Mouse (Mus musculus): ENCODE data around the gene Zbtb3. TPM values are rescaled to one million over a fixed set of nuclear protein-coding genes. Genes with fewer than 3 reads are reported as not detected.

Zbtb3 gene
- polyA plus RNA-seq, 1 experiment: 1.6 TPM

DNA sequence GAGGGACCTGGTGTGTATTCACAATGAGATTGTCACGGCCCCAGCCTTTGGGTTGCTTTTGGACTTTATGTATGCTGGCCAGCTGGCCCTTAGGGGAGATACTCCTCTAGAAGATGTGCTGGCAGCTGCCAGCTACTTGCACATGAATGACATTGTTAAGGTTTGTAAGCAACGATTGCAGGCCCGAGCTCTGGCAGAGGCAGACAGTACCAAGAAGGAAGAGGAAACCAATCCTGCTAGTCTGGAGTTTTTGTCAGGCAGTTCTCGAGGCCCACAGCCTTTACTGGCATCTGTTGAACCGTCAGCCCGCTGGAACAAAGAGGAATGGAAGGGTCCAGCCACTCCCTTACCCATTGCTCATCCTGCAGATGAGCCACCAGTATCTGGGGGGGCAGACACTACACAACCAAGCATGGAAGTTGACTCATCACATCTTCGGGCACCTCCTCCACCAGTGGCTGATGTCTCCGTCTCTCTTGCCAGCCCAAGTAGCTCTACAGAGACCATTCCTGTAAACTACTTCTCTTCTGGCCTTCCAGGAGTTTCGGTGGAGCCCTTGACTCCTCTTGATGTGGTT, 937 bp downstream of the Zbtb3 start:
- Histone ChIP-seq H3K36me3 (ENCODE audit: control insufficient read depth, insufficient read depth, low read length) (no peaks in the 10 kb centered on the region), H3K4me1 (ENCODE audit: control insufficient read depth, insufficient read depth, low read length) (no peaks in the 10 kb centered on the region; the same call in 1 of the 2 replicates), H3K4me3 (ENCODE audit: insufficient read depth, low read depth, low read length) (no peak overlapping the region), H3K27me3 (replicated peaks; ENCODE audit: control insufficient read depth, insufficient read depth, low read length) (no peaks in the 10 kb centered on the region), H3K27ac (ENCODE audit: insufficient read depth, low read depth, low read length) (no peak overlapping the region)
- 92% methylated on average over 9 of the region's 9 CpGs for WGBS
- no peak for DNase-seq
- TF ChIP-seq CTCF (conservative IDR thresholded peaks at IDR 0.05; ENCODE audit: insufficient read depth, insufficient read length, low read depth, low read length): no peak
- no peak for TF ChIP-seq POLR2A (IDR thresholded peaks at IDR 0.05; ENCODE audit: low read depth, low read length)

- H3K36me3 ChIP-seq (ENCODE audit: control insufficient read depth, insufficient read depth, low read length): no peaks in the 10 kb centered on the region
- 88% methylated on average over 11 of the region's 11 CpGs for WGBS
- TF ChIP-seq CTCF (conservative IDR thresholded peaks at IDR 0.05; ENCODE audit: insufficient read depth, insufficient read length, low read depth, low read length) (no peak), POLR2A (IDR thresholded peaks at IDR 0.05; ENCODE audit: low read depth, low read length) (no peak)
Measured at GRCm38 (mm10) chr19:8803879-8804660, 1.7 kb downstream of the Zbtb3 start.

GRCm38 (mm10) chr19:8806810-8807209, 4.5 kb downstream of the Zbtb3 start:
- DNase-seq: no peak
- Histone ChIP-seq H3K27ac (ENCODE audit: insufficient read depth, low read depth, low read length) (no peak overlapping the region), H3K27me3 (replicated peaks; ENCODE audit: control insufficient read depth, insufficient read depth, low read length) (no peaks in the 10 kb centered on the region), H3K4me1 (ENCODE audit: control insufficient read depth, insufficient read depth, low read length) (no peaks in the 10 kb centered on the region), H3K4me3 (ENCODE audit: insufficient read depth, low read depth, low read length) (no peak overlapping the region), H3K36me3 (ENCODE audit: control insufficient read depth, insufficient read depth, low read length) (peaks cover 1% of the 10 kb centered on the region; the same call in 1 of the 2 replicates)
- no peak for TF ChIP-seq CTCF (conservative IDR thresholded peaks at IDR 0.05; ENCODE audit: insufficient read depth, insufficient read length, low read depth, low read length)
- no peak for TF ChIP-seq POLR2A (IDR thresholded peaks at IDR 0.05; ENCODE audit: low read depth, low read length)
- 94% methylated on average over 5 of the region's 5 CpGs for WGBS

More at GRCm38 (mm10) chr19:8803879-8804660, 1.7 kb downstream of the Zbtb3 start:
- Histone ChIP-seq H3K27ac (ENCODE audit: insufficient read depth, low read depth, low read length) (no peak overlapping the region), H3K27me3 (replicated peaks; ENCODE audit: control insufficient read depth, insufficient read depth, low read length) (no peaks in the 10 kb centered on the region), H3K4me1 (ENCODE audit: control insufficient read depth, insufficient read depth, low read length) (no peaks in the 10 kb centered on the region), H3K4me3 (ENCODE audit: insufficient read depth, low read depth, low read length) (no peak overlapping the region)
- DNase-seq: no peak

GRCm38 (mm10) chr19:8815812-8816211, 13.5 kb downstream of the Zbtb3 start:
- H3K27ac ChIP-seq (ENCODE audit: insufficient read depth, low read depth, low read length): no peak overlapping the region
- TF ChIP-seq CTCF (conservative IDR thresholded peaks at IDR 0.05; ENCODE audit: insufficient read depth, insufficient read length, low read depth, low read length): no peak; the same call in 1 of the 2 replicates
- no peak for TF ChIP-seq POLR2A (IDR thresholded peaks at IDR 0.05; ENCODE audit: low read depth, low read length)
- DNase-seq: peak; percentile 74
- no peaks in the 10 kb centered on the region for H3K27me3 ChIP-seq (replicated peaks; ENCODE audit: control insufficient read depth, insufficient read depth, low read length)
- WGBS: 27% methylated on average over 11 of the region's 11 CpGs
- no peak overlapping the region for H3K4me3 ChIP-seq (ENCODE audit: insufficient read depth, low read depth, low read length)
- H3K36me3 ChIP-seq (ENCODE audit: control insufficient read depth, insufficient read depth, low read length): peaks cover 3% of the 10 kb centered on the region; the same call in 1 of the 2 replicates
- peaks cover 6% of the 10 kb centered on the region; the same call in 1 of the 2 replicates for H3K4me1 ChIP-seq (ENCODE audit: control insufficient read depth, insufficient read depth, low read length)

GRCm38 (mm10) chr19:8817001-8817400, 14.6 kb downstream of the Zbtb3 start:
- WGBS: 57% methylated on average over 3 of the region's 3 CpGs
- no peak for DNase-seq

GRCm38 (mm10) chr19:8818301-8818798, 16.0 kb downstream of the Zbtb3 start:
- TF ChIP-seq POLR2A (IDR thresholded peaks at IDR 0.05; ENCODE audit: low read depth, low read length) (no peak), CTCF (conservative IDR thresholded peaks at IDR 0.05; ENCODE audit: insufficient read depth, insufficient read length, low read depth, low read length) (no peak)
- peaks cover 1% of the 10 kb centered on the region; the same call in 1 of the 2 replicates for H3K36me3 ChIP-seq (ENCODE audit: control insufficient read depth, insufficient read depth, low read length)
- H3K4me1 ChIP-seq (ENCODE audit: control insufficient read depth, insufficient read depth, low read length): peaks cover 9% of the 10 kb centered on the region; the same call in 1 of the 2 replicates
- H3K4me3 ChIP-seq (ENCODE audit: insufficient read depth, low read depth, low read length): peak overlapping the region; percentile 83
- WGBS: 10% methylated on average over 14 of the region's 14 CpGs
- no peaks in the 10 kb centered on the region for H3K27me3 ChIP-seq (replicated peaks; ENCODE audit: control insufficient read depth, insufficient read depth, low read length)
- no peak for DNase-seq
- peak overlapping the region; percentile 98 for H3K27ac ChIP-seq (ENCODE audit: insufficient read depth, low read depth, low read length)

More at GRCm38 (mm10) chr19:8817001-8817400, 14.6 kb downstream of the Zbtb3 start:
- Histone ChIP-seq H3K27me3 (replicated peaks; ENCODE audit: control insufficient read depth, insufficient read depth, low read length) (no peaks in the 10 kb centered on the region), H3K4me3 (ENCODE audit: insufficient read depth, low read depth, low read length) (no peak overlapping the region), H3K27ac (ENCODE audit: insufficient read depth, low read depth, low read length) (no peak overlapping the region), H3K4me1 (ENCODE audit: control insufficient read depth, insufficient read depth, low read length) (peaks cover 6% of the 10 kb centered on the region; the same call in 1 of the 2 replicates), H3K36me3 (ENCODE audit: control insufficient read depth, insufficient read depth, low read length) (peaks cover 3% of the 10 kb centered on the region; the same call in 1 of the 2 replicates)
- TF ChIP-seq CTCF (conservative IDR thresholded peaks at IDR 0.05; ENCODE audit: insufficient read depth, insufficient read length, low read depth, low read length) (no peak), POLR2A (IDR thresholded peaks at IDR 0.05; ENCODE audit: low read depth, low read length) (no peak)

Measured in kidney, adult 2 months (tissue).